Mouse (Mus musculus) embryonic facial prominence, embryonic 14.5 days (tissue): ENCODE measurements around the gene Mrnip. TPM values are rescaled to one million over a fixed set of nuclear protein-coding genes. Genes with fewer than 3 reads are reported as not detected.
"Not testable (repeated sequence)": the region's sequence is repeated elsewhere in the genome, so short reads cannot be mapped to it uniquely, and the experiment has no call there.

Source experiments
- ATAC-seq: fragments of 200-750 bp; cut with Nextera tagmentation; 2 replicates; pipeline ENCODE4 v1.8.0; 2017; ENCODE audit warnings: low read depth, moderate number of reproducible peaks, moderate TSS enrichment
- DNase-seq: peaks from one replicate; pipeline ENCODE4 v3.0.0-alpha.2; 2015; ENCODE audit warnings: low spot score
- H3K27ac ChIP-seq: fragments of 300-500 bp; sonication (generic); replicated peaks from 2 replicates; pipeline ENCODE4 v1.5.1; 2014; ENCODE audit warnings: low read depth, mild to moderate bottlenecking, low read length, moderate library complexity
- H3K27me3 ChIP-seq: fragments of 300-500 bp; sonication (generic); replicated peaks from 2 replicates; pipeline ENCODE4 v1.6.1; 2014; ENCODE audit warnings: low read length; ENCODE audit not compliant: control insufficient read depth, insufficient read depth
- H3K36me3 ChIP-seq: fragments of 300-500 bp; sonication (generic); 2 replicates; pipeline ENCODE4 v1.6.1; 2014; ENCODE audit warnings: low read length, mixed read lengths; ENCODE audit not compliant: control insufficient read depth, insufficient read depth
- H3K4me1 ChIP-seq: fragments of 300-500 bp; sonication (generic); 2 replicates; pipeline ENCODE4 v1.6.1; 2014; ENCODE audit warnings: antibody characterized with exemption, low read length; ENCODE audit not compliant: control insufficient read depth, insufficient read depth
- H3K4me2 ChIP-seq: fragments of 300-500 bp; sonication (generic); 2 replicates; pipeline ENCODE4 v1.6.1; 2014; ENCODE audit warnings: low read depth, mild to moderate bottlenecking, low read length, moderate library complexity, mixed read lengths
- H3K4me3 ChIP-seq: fragments of 300-500 bp; sonication (generic); 2 replicates; pipeline ENCODE4 v1.5.1; 2014; ENCODE audit warnings: low read depth, mild to moderate bottlenecking, low read length
- H3K9ac ChIP-seq: fragments of 300-500 bp; sonication (generic); 2 replicates; pipeline ENCODE4 v1.6.1; 2014; ENCODE audit warnings: low read depth, mild to moderate bottlenecking, low read length, moderate library complexity, mixed read lengths
- H3K9me3 ChIP-seq: fragments of 300-500 bp; sonication (generic); 2 replicates; pipeline ENCODE4 v1.6.1; 2016; ENCODE audit warnings: low read length; ENCODE audit not compliant: control insufficient read depth
- WGBS: fragments of 180-500 bp; shearing (Covaris S2); extraction: QIAGEN DNeasy Blood & Tissue Kit; methylation state at CpG from one replicate; pipeline ENCODE4 v1.1.7; 2014; 5-methylcytosine and 5-hydroxymethylcytosine counted together
- polyA plus RNA-seq: library from polyadenylated mRNA; unstranded; fragments of >200 nt; fragmentation: Nextera tagmentation; extraction: Ambion mirVana; gene quantifications from 2 replicates; pipeline ENCODE4 v1.2.1, GENCODE M21; 2014

Mrnip gene
- 17.7 and 19.8 TPM in 2 replicates for polyA plus RNA-seq

DNA sequence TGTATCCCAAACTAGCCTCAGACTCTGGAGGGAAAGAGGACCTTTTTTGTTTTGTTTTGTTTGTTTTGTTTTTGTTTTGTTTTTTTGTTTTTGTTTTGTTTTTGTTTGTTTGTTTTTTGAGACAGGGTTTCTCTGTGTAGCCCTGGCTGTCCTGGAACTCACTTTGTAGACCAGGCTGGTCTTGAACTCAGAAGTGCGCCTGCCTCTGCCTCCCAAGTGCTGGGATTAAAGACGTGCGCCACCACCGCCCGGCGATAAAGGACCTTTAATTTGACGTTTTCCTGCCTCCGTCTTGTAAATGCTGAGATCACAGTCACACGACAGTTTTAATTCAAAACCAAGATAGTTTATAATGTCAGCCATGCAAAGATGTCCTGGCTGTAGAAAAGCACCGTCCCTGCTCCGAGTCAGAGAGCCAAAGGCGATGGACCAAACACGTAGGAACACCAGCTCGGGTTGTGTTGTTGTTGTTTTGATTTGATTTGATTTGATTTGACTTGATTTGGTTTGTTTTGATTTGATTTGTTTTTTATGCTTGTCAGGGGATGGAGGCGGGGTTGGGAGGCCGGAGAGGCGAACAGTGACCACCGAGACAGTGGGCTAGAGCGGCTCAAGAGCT, at the start of gene Mrnip:
TSS of gene Mrnip (plus strand) at position 334 of the 619 bp plus-strand sequence.
- WGBS: 4% methylated on average over 19 of the region's 19 CpGs
- H3K4me1 ChIP-seq, H3K27me3 ChIP-seq, H3K9me3 ChIP-seq, DNase-seq: not testable (repeated sequence)
- H3K4me3 ChIP-seq: peak within 1 kb of the TSS; percentile 68
- H3K36me3 ChIP-seq: peaks cover 34% of the 10 kb centered on the region
- H3K9ac ChIP-seq: peak within 1 kb of the TSS; percentile 80
- ATAC-seq: peak; percentile 10; the same call in 1 of the 2 replicates
- peak within 1 kb of the TSS; percentile 83 for H3K4me2 ChIP-seq
- peak within 1 kb of the TSS; percentile 54 for H3K27ac ChIP-seq

DNA sequence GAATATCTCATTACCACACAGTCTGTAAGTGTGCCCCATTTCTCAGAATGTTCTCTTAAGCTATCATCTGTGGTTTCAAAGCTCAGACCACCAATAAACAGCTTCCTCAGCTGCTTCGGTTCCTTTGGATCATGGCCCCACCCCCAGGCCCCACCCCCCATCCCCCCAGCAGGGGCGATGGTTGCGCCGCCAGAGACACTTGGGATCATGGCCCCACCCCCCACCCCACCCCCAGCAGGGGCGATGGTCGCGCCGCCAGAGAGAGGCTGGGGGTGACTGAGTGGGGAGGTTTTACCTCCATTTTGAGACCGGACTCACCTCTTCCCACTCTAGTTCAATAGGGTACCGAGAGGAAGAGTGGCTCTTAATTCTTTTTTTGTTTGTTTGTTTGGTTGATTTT, 46.5 kb upstream of the Mrnip start:
- H3K4me1 ChIP-seq: 0 out of 2 replicates have a peak, but pooled peaks cover 8% of the 10 kb centered on the region
- ATAC-seq (no peak), DNase-seq (no peak)
- WGBS: 7% methylated on average over 9 of the region's 10 CpGs
- peak overlapping the region; percentile 49 for H3K4me2 ChIP-seq
- H3K9me3 ChIP-seq: no peaks in the 10 kb centered on the region
- H3K27ac ChIP-seq: no peak overlapping the region
- no peak overlapping the region for H3K4me3 ChIP-seq
- H3K36me3 ChIP-seq: no peaks in the 10 kb centered on the region
- no peak overlapping the region for H3K9ac ChIP-seq
- no peaks in the 10 kb centered on the region for H3K27me3 ChIP-seq

DNA sequence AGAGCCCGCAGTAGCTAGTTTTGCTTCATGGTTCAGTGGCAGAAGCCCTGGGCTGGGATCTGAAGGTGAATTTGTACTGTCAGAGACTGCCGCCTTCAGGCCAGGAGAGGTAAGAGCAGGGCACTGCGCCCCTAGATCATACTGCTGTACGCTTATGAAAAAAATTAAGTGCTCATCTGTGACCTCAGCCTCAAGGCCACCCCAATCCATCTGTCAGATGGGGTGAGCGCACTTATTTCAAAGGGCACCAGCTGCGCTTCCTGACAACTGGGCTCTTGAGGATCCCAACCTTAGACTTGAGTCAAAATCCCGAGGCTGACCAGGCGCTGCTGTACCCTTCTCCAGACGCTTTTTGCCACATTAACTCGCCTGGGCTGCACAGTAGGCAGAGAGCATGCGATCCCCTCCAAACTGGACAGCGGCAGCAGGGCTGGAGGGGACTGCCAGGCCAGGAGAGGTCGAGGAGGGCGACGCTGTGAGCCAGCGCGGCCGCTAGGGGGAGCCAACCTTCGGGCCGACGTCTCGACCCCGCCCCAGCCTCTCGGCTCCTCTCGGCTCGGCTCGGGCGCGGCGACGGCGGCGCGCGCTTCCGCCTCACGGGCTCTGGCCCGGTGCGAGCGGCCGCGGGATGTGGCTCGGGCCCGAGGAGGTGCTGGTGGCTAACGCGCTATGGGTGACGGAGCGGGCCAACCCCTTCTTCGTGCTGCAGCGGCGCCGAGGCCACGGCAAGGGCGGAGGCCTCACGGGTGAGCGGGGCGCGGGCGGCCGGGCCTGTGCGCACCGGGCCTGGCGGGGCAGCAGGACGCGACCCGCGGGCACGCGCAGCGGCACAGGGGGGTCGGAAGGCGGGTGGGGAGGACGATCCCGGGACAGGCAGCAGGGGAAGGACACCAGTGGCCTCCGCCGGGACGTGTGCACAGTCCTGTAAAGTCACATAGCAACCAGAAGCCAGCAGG, 43.2 kb upstream of the Mrnip start, which contains the start of gene Tbc1d9b:
TSS of gene Tbc1d9b (plus strand) at position 586 of the 956 bp plus-strand sequence.
- H3K27ac ChIP-seq: peak within 1 kb of the TSS; percentile 82
- WGBS: under 1% methylated on average over 34 of the region's 77 CpGs

DNA sequence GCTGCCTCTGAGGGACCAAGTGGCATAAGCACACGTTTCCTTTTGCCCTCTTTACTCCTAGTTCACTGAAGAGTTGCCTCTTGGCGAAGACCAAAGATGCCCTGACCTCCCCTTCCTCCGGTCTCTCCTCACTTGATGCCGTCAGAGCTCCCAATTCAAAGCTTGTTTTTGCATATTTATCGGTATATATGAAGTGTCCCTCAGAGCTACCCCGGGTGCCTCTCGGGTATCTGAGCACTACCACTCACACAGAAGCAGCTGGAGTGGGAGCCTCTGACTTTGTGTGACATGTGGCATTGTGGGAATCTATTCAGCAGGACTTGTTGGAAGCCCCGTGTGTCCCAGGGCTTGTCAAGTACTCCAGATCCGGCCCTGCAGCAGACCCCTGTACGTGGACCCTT, 42.4 kb upstream of the Mrnip start:
- Histone ChIP-seq H3K4me1 (0 out of 2 replicates have a peak, but pooled peaks cover 8% of the 10 kb centered on the region), H3K9me3 (no peaks in the 10 kb centered on the region), H3K27me3 (no peaks in the 10 kb centered on the region), H3K9ac (peak overlapping the region; percentile 100), H3K4me2 (peak overlapping the region; percentile 77), H3K36me3 (peaks cover 16% of the 10 kb centered on the region), H3K27ac (peak overlapping the region; percentile 82), H3K4me3 (peak overlapping the region; percentile 96)
- DNase-seq (peak; percentile 29), ATAC-seq (no peak)
- 10% methylated on average over 10 of the region's 10 CpGs for WGBS

More for the DNA sequence above, 43.2 kb upstream of the Mrnip start, which contains the start of gene Tbc1d9b:
- Histone ChIP-seq H3K9me3 (no peaks in the 10 kb centered on the region), H3K9ac (peak within 1 kb of the TSS; percentile 100), H3K4me3 (peak within 1 kb of the TSS; percentile 96), H3K4me2 (peak within 1 kb of the TSS; percentile 77), H3K36me3 (peaks cover 9% of the 10 kb centered on the region), H3K4me1 (0 out of 2 replicates have a peak, but pooled peaks cover 8% of the 10 kb centered on the region), H3K27me3 (no peaks in the 10 kb centered on the region)
- ATAC-seq (peak; percentile 96), DNase-seq (peak; percentile 92)

DNA sequence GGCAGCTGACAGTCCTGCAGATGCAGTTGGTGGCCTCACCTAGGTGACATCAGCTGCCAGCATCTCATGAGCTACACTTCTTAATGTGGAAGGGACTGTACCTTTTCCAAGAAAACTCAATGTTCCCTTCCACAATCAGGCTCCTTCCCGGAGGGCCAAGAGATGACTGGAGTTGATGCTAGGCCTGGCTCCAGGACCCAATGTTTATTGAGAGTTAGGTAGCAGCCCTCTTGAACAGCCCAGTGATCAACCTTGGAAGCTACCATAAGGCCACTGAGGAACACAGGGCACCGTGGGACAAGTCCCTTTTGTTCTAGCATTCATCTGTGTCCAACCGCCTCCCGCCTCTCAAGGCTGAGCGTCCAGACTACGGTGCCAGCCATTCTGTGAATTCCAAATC, 42.0 kb upstream of the Mrnip start:
- ATAC-seq (no peak), DNase-seq (no peak)
- Histone ChIP-seq H3K36me3 (peaks cover 21% of the 10 kb centered on the region), H3K9me3 (no peaks in the 10 kb centered on the region), H3K4me1 (0 out of 2 replicates have a peak, but pooled peaks cover 8% of the 10 kb centered on the region), H3K4me3 (peak overlapping the region; percentile 96), H3K27me3 (no peaks in the 10 kb centered on the region), H3K9ac (peak overlapping the region; percentile 100), H3K4me2 (peak overlapping the region; percentile 77), H3K27ac (no peak overlapping the region)
- 89% methylated on average over 6 of the region's 6 CpGs for WGBS

DNA sequence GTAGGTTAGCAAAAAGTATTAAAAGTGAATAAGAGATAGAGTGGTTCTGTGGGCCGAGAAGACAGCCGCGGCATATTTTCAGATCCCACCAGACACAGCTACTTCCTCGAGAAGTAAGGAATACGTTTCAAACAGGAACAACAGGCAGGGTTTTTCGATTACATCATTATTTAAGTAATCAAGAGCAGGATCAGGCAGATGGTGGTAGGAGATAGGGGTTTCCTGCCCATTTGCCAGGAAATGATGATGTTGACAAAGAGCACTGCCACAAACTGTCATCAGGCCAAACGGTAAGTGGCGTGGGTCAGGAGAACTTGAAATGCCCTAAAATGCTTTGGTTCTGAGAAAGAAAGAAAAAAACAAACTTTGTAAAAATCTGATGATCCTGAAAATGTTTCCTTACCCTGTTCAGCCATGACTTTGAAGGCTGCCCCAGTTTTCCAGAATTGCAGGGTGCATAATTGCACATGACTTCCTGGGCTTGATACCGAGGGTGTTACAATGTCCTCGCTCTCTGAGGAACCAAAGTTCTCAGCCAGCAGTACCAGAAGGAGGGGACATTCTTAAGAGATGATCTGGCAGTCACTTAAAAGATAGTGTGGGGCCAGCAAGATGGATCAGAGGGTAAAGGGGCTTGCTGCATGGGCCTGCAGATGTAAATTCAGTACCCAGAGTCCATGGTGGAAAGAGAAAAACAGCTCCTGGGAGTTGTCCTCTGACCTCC, 39.9 kb upstream of the Mrnip start:
- DNase-seq: no peak
- no peak for ATAC-seq
- no peak overlapping the region for H3K27ac ChIP-seq
- no peak overlapping the region for H3K4me3 ChIP-seq
- 0 out of 2 replicates have a peak overlapping the region, but pooled peaks have one; percentile 19 for H3K9ac ChIP-seq
- no peaks in the 10 kb centered on the region for H3K9me3 ChIP-seq
- H3K4me1 ChIP-seq: 0 out of 2 replicates have a peak, but pooled peaks cover 8% of the 10 kb centered on the region
- 68% methylated on average over 10 of the region's 10 CpGs for WGBS
- H3K27me3 ChIP-seq: no peaks in the 10 kb centered on the region
- peaks cover 40% of the 10 kb centered on the region for H3K36me3 ChIP-seq
- no peak overlapping the region for H3K4me2 ChIP-seq

DNA sequence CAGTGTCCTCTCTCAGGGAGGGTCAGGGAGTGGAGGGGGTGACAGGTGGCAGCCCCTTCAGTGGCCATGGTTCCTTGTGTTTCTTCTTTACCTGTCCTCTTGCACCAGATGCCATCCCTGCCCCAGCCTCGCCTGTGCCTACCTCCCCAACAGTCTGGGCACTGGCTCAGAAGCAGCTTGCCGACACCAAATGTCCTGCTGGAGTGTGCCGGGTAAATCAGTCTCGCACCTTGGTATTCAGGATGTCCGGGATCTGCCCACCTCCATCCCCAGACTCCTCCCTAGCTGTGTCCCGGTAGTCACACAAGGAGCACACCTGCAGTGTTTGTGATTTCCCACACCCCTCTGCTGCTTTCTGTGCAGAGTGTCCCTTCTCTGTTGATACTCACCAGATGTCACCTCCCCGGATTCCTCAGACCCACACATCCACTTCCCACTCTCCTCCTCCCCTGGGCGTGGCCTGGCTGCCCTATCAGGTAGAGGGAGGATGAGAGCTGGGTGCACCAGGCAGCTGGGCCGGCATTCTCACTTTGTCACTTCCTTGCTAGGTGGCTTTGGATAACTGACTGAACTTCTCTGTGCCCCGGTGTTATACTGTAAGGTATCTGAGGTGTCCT, 35.9 kb upstream of the Mrnip start:
- Histone ChIP-seq H3K27me3 (no peaks in the 10 kb centered on the region), H3K4me2 (no peak overlapping the region), H3K36me3 (peaks cover 80% of the 10 kb centered on the region), H3K27ac (no peak overlapping the region), H3K4me1 (no peaks in the 10 kb centered on the region), H3K9me3 (no peaks in the 10 kb centered on the region), H3K4me3 (no peak overlapping the region), H3K9ac (no peak overlapping the region)
- WGBS: 69% methylated on average over 10 of the region's 10 CpGs
- DNase-seq: no peak
- no peak; the same call in 1 of the 2 replicates for ATAC-seq
